Comparison of ENCODE assay signal across 10 mouse cellular contexts in the genomic region with DNA sequence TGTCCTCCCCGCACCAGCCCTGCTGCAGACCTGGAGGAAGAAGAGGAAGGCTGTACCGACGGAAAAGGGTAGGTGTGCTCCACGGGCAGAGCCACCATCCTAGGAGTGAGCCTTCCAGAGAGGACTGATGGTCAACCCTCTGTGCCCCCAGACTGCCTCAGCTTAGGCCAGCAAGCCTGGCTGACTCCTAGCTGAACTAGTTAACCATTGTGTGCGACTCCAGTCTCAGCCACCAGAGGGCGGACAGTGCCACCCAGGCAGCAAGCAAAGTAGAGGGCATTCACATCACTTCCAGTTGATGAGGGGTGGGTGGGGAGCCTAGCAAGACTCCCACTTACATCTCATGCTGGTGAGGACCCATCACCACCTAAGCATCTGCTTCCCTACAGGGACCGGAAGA. TPM values are rescaled to one million over a fixed set of nuclear protein-coding genes. Genes with fewer than 3 reads are reported as not detected.
A peak's percentile ranks its signal among the peaks of the same experiment; 100 is the strongest.
DNase-seq lines count a peak whose midpoint lies in the region; ATAC-seq and TF ChIP-seq lines count a peak whose summit lies in the region.
"Had no signal": no experiment of that assay in that cellular context is flagged by ENCODE, and none has a peak within 500 bp of the region (broad histone marks: within the 10 kb centered on the region; RNA-seq: fewer than 3 reads in every experiment).

No protein-coding gene starts in this region.

- H3K9me3 ChIP-seq in forebrain, embryonic 11.5 days (ENCODE audit: control insufficient read depth, low read length), result no peaks in the 10 kb centered on the region
- no peaks in the 10 kb centered on the region for H3K9me3 ChIP-seq in forebrain, embryonic 16.5 days (ENCODE audit: control insufficient read depth, low read length)
- H3K9me3 ChIP-seq: heart, embryonic 15.5 days; neural tube, embryonic 13.5 days had no signal

- H3K4me2 ChIP-seq in forebrain, embryonic 11.5 days (ENCODE audit: low read depth, low read length, severe bottlenecking), result no peak overlapping the region
- no peak overlapping the region for H3K4me2 ChIP-seq in forebrain, embryonic 16.5 days (ENCODE audit: low read length)
- H3K4me2 ChIP-seq: heart, embryonic 15.5 days; neural tube, embryonic 13.5 days had no signal

- WGBS in forebrain, embryonic 11.5 days, result 36% methylated on average over 7 of the region's 7 CpGs
- 36% methylated on average over 7 of the region's 7 CpGs for WGBS in forebrain, embryonic 16.5 days

- no peaks in the 10 kb centered on the region for H3K36me3 ChIP-seq in forebrain, embryonic 11.5 days (ENCODE audit: control insufficient read depth, insufficient read depth, low read length)
- H3K36me3 ChIP-seq in forebrain, embryonic 16.5 days (ENCODE audit: control insufficient read depth, insufficient read depth), result peaks cover 7% of the 10 kb centered on the region
- no peaks in the 10 kb centered on the region for H3K36me3 ChIP-seq in testis, adult 2 months (ENCODE audit: control insufficient read depth, insufficient read depth, low read length)

- DNase-seq in forebrain, embryonic 11.5 days (ENCODE audit: low spot score), result peak; percentile 86
- DNase-seq in testis, postnatal 14 days (ENCODE audit: low spot score), result no peak
- peak; percentile 74 to 75 for DNase-seq in cerebellum, postnatal 36 days
- peak; percentile 69 to 90 for DNase-seq in kidney, adult 8-10 months
- DNase-seq in lung, postnatal 10 days, result peak; percentile 86
- peak; percentile 57 to 81 for DNase-seq in spleen, adult 18-20 months

- peaks cover 2% of the 10 kb centered on the region; the same call in 1 of the 2 replicates for H3K27me3 ChIP-seq in forebrain, embryonic 11.5 days (ENCODE audit: control insufficient read depth, insufficient read depth, low read length)
- H3K27me3 ChIP-seq in forebrain, embryonic 16.5 days (replicated peaks; ENCODE audit: control insufficient read depth, insufficient read depth, low read length), result no peaks in the 10 kb centered on the region
- H3K27me3 ChIP-seq in testis, adult 2 months (ENCODE audit: control insufficient read depth, insufficient read depth, low read length), result no peaks in the 10 kb centered on the region
- H3K27me3 ChIP-seq: heart, embryonic 15.5 days had no signal

- peak; percentile 80; the same call in 1 of the 2 replicates for TF ChIP-seq CTCF in testis, adult 2 months (IDR thresholded peaks at IDR 0.05; ENCODE audit: control insufficient read depth, insufficient read depth, insufficient replicate concordance, low read depth, low read length)

- peaks cover 5% of the 10 kb centered on the region; the same call in 1 of the 2 replicates for H3K4me1 ChIP-seq in forebrain, embryonic 11.5 days (replicated peaks; ENCODE audit: control insufficient read depth, insufficient read depth, low read length)
- peaks cover 8% of the 10 kb centered on the region for H3K4me1 ChIP-seq in forebrain, embryonic 16.5 days (replicated peaks; ENCODE audit: control insufficient read depth, insufficient read depth, low read length)
- H3K4me1 ChIP-seq in testis, adult 2 months (ENCODE audit: control insufficient read depth, insufficient read depth, low read length), result peaks cover 9% of the 10 kb centered on the region

- no peak for TF ChIP-seq POLR2A in testis, adult 2 months (IDR thresholded peaks at IDR 0.05; ENCODE audit: control insufficient read depth, low read depth, low read length)

- H3K4me3 ChIP-seq in forebrain, embryonic 11.5 days (ENCODE audit: low read depth, low read length), result no peak overlapping the region
- H3K4me3 ChIP-seq in forebrain, embryonic 16.5 days (replicated peaks; ENCODE audit: low read length), result no peak overlapping the region
- no peak overlapping the region for H3K4me3 ChIP-seq in testis, adult 2 months (ENCODE audit: control insufficient read depth, low read depth, low read length)
- H3K4me3 ChIP-seq: heart, embryonic 15.5 days; neural tube, embryonic 13.5 days had no signal

- no peak overlapping the region for H3K27ac ChIP-seq in forebrain, embryonic 11.5 days (ENCODE audit: low read depth, low read length)
- H3K27ac ChIP-seq in forebrain, embryonic 16.5 days (ENCODE audit: low read length), result no peak overlapping the region
- H3K27ac ChIP-seq in testis, adult 2 months (ENCODE audit: control insufficient read depth, insufficient read depth, low read depth, low read length), result no peak overlapping the region
- H3K27ac ChIP-seq: heart, embryonic 15.5 days; neural tube, embryonic 13.5 days had no signal

- ATAC-seq in forebrain, embryonic 11.5 days (replicated peaks; ENCODE audit: low FRiP score), result no peak
- no peak for ATAC-seq in forebrain, embryonic 16.5 days

- H3K9ac ChIP-seq in forebrain, embryonic 11.5 days (ENCODE audit: low read length), result no peak overlapping the region
- no peak overlapping the region for H3K9ac ChIP-seq in forebrain, embryonic 16.5 days (replicated peaks; ENCODE audit: low read depth, low read length)
- H3K9ac ChIP-seq: heart, embryonic 15.5 days; neural tube, embryonic 13.5 days had no signal

RNA-seq across cellular contexts. Expression of a gene that starts 12.7 kb away (rescaled TPM):
- polyA plus RNA-seq in forebrain, embryonic 11.5 days (2014; fragmentation: Nextera tagmentation; extraction: Ambion mirVana), result 0.49 TPM in 1 of 2 replicates, not detected in the other
- polyA plus RNA-seq in forebrain, embryonic 16.5 days (2015; fragmentation: Nextera tagmentation; extraction: Ambion mirVana), result 0.97 and 1.5 TPM in 2 replicates
- polyA plus RNA-seq in testis, adult 2 months (2012; rRNA removed), result 1.2 and 1.5 TPM in 2 replicates

RNA-seq across cellular contexts. Expression of a gene that starts 30.7 kb away (rescaled TPM):
- 8.0 and 8.2 TPM in 2 replicates for polyA plus RNA-seq in forebrain, embryonic 11.5 days (2014; fragmentation: Nextera tagmentation; extraction: Ambion mirVana)
- 11.7 and 13.2 TPM in 2 replicates for polyA plus RNA-seq in forebrain, embryonic 16.5 days (2015; fragmentation: Nextera tagmentation; extraction: Ambion mirVana)
- 8.8 and 9.7 TPM in 2 replicates for polyA plus RNA-seq in testis, adult 2 months (2012; rRNA removed)

RNA-seq across cellular contexts. Expression of a gene that starts 49.1 kb away (rescaled TPM):
- 0.90 and 1.2 TPM in 2 replicates for polyA plus RNA-seq in forebrain, embryonic 11.5 days (2014; fragmentation: Nextera tagmentation; extraction: Ambion mirVana)
- 0.08 and 0.12 TPM in 2 replicates for polyA plus RNA-seq in forebrain, embryonic 16.5 days (2015; fragmentation: Nextera tagmentation; extraction: Ambion mirVana)
- polyA plus RNA-seq in testis, adult 2 months (2012; rRNA removed), result 84.1 and 87.1 TPM in 2 replicates

RNA-seq across cellular contexts. Expression of a gene that starts 55.6 kb away (rescaled TPM):
- not detected in 2 replicates for polyA plus RNA-seq in forebrain, embryonic 11.5 days (2014; fragmentation: Nextera tagmentation; extraction: Ambion mirVana)
- polyA plus RNA-seq in forebrain, embryonic 16.5 days (2015; fragmentation: Nextera tagmentation; extraction: Ambion mirVana), result not detected in 2 replicates
- 0.42 and 0.73 TPM in 2 replicates for polyA plus RNA-seq in testis, adult 2 months (2012; rRNA removed)

Comparison
In these comparisons a context has a peak if more than half of its experiments do, and no peak if none do; other contexts are left out.
1. RNA of a gene that starts 49.1 kb away (polyA plus RNA-seq): 84.1 to 87.1 TPM in testis, adult 2 months; 0.90 to 1.2 TPM in forebrain, embryonic 11.5 days and 0.08 to 0.12 TPM in forebrain, embryonic 16.5 days; every median in the first group is over 10 times any median in the second.